Mouse (Mus musculus) heart, postnatal 0 days (tissue): ENCODE results near the gene Dmwd.

Source experiments
- CTCF ChIP-seq: IDR thresholded peaks from 2 replicates; pipeline ENCODE4 v1.5.1; 2016; ENCODE audit warnings: antibody characterized with exemption, control low read depth, low read depth
- EP300 ChIP-seq: IDR thresholded peaks from 2 replicates; pipeline ENCODE4 v1.6.1; 2016; ENCODE audit warnings: antibody characterized with exemption, low read depth

GRCm38 (mm10) chr7:19093537-19094385, 17.7 kb downstream of the Dmwd start:
- TF ChIP-seq CTCF (no peak), EP300 (no peak)
